Mouse (Mus musculus) ovary, postnatal 14 days (tissue): Measurements from ENCODE around the gene Nav2.

ENCODE experiments used
- DNase-seq: peaks from one replicate; pipeline ENCODE4 v3.0.0; 2022; ENCODE audit warnings: low spot score

Nav2 gene

GRCm38 (mm10) chr7:49493210-49493609, 584.7 kb downstream of the Nav2 start:
- no peak for DNase-seq

- DNase-seq: no peak
Observed at GRCm38 (mm10) chr7:49494654-49495053, 586.1 kb downstream of the Nav2 start.

DNA sequence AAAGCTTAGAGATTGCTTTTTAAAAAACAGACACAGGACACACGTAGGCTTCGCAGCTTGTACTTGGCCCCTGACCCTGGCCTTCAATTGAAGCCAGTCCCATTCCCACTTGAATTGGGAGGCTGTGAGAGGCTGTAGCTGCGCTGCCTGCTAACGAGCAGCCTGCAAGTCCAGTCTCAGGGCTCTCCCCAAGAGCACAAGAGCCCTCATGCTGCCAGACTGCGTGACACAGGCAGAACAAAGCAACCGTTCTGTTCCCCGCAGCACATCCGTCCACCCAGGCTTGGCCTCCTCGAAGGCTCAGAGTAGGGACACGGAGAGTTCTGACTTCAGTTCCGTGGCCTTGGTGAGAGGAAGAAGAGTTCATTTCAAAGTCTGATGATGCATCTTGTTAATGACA, 587.6 kb downstream of the Nav2 start:
- no peak for DNase-seq

DNA sequence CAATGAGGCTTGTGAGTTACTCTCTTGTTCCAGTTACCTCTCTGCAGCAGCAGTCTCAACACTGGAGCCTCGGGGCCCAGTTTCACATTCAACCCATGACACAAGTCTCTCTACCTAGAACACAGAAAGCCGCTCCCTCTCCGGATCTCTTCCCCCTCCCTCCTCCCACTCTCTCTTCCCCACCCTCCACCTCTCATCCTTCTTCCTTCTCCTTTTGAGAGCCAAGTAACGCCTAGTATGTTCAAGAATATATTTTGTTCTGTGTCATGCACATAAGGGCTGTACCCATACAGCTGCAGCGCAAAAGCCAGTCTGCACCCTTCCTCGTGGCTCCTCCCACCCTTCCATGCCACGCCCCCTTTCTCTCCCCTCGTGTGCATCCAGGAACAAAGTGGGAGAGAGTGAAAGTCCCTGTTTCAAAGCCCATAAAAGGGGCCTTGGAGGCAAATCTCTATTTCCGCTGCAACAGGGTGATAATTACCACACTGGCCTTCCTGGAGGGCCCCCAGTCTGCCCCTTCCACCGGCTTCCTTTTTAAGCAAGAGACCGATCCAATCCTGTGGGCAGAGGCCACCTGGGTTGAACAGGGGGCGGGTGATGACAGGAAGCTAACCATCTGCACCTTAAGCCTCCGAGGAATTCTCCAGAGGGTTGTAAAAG, 588.4 kb downstream of the Nav2 start:
- no peak for DNase-seq

DNA sequence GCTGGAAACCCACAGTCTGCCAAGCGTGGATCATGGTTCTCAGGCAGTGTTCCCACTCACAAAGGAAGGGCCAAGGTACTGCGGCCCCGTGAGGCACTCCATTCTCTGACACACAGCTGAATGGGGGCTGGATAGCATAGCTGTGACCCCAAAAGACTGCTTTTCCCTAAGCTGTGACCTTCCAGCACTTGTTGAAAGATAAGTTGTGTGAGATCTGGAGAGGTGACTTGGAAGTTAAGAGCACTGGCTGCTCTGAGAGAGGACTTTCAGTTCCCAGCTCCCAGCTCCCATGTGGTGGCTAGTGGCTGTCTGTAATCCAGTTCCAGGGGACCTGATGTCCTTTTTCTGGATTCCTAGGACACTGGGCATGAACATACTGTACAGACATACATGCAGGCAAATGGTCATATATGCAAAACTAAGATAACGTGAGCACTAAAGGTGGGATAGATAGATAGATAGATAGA, 588.9 kb downstream of the Nav2 start:
- DNase-seq: no peak

GRCm38 (mm10) chr7:49499598-49499997, 591.1 kb downstream of the Nav2 start:
- no peak for DNase-seq

DNA sequence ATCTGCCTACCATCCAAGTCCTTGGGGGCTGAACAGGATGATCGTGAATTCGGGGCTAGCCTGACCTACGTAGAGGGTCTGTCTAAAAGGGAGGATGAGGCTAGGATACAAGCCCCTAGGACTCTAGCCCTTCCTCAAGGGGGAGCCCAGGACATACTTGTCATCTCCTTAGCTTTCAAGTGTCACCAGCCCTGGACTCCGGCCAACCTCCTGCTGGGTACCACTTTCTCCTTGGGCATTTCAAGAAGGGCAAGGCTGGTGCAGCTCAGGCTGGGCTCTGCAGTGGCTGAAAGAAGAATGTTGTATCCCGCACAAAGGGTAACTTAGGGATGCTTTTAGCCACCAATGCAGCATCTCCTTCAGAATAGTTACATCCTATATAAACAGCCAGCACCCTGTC, 592.4 kb downstream of the Nav2 start:
- no peak for DNase-seq

GRCm38 (mm10) chr7:49503419-49503818, 594.9 kb downstream of the Nav2 start:
- DNase-seq: no peak

DNA sequence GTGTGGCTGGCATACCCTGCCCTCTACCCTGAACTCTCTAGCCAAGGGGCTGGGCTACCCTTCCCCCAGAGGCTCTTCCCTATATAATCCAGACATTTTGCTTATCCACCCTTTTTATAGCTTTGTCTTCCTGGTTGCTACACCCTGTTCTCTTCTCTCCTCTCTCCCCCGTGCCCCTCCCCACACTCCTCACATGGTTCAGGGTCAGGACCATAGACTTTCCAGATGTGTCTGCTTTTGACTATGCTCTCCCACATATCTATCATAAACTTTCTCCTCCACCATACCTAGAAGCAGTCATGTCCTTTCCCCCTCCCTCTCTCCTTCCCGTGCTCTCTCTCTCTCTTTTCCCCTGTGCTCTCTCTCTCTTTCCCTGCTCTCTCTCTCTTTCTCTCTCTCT, 595.4 kb downstream of the Nav2 start:
- DNase-seq: no peak

DNA sequence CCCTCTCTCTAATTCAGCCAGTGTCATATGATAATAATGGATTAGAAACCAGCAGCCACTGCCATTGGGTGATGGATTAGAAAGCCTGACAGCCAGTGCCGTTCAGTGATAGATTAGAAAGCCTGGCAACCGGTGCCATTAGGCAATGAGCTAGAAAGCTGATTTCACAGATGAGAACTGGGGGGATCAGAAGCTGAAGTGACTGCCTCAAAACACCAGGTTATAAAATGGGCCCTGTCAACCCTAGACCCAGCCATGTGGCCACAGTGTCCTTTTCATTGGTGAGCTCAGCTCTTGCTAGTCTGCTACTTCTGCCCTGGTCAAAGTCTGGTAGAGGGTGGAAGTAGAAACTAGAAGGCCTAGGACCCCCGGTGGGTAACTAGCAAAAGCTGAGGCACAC, 595.8 kb downstream of the Nav2 start:
- DNase-seq: no peak

GRCm38 (mm10) chr7:49505024-49505423, 596.5 kb downstream of the Nav2 start:
- no peak for DNase-seq

DNA sequence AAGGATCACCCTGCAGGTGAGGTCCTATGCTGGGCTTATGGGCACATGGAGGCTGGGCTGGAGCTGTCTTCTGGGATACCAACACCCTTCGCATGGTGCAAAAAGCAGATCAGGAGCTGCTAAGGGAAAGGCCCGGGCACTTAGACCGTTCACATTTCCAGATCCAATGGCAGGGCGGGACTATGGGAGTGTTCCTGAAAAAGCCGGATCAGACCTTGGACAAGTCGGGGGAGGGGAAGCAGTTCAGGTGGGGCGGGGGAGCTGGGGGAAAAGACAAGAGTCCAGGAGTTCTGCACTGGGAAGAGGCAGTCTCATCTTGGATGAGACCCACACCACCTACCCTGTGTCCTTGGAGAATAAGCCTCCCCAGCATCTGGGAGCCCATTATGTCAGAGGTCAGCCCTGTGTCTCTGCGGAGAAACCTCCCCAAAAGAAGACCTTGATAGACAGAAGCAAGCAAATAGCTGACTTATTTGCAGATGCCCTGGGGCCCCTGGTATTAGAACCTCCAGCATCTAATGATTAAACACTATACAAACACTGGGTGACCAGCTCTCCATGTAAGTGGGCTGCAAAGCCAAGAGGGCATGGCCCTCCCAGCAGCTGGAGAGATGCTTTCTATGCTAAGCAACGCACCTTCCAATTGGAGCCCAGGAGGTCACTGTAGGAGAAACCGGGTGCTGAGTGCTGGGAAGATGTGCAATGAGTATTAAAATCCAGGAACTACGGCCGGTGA, 597.7 kb downstream of the Nav2 start:
- DNase-seq: no peak

GRCm38 (mm10) chr7:49507943-49508506, 599.5 kb downstream of the Nav2 start:
- no peak for DNase-seq

GRCm38 (mm10) chr7:49511820-49512453, 603.4 kb downstream of the Nav2 start:
- DNase-seq: no peak

GRCm38 (mm10) chr7:49513763-49514437, 605.4 kb downstream of the Nav2 start:
- no peak for DNase-seq

GRCm38 (mm10) chr7:49515012-49515411, 606.5 kb downstream of the Nav2 start:
- DNase-seq: no peak

DNA sequence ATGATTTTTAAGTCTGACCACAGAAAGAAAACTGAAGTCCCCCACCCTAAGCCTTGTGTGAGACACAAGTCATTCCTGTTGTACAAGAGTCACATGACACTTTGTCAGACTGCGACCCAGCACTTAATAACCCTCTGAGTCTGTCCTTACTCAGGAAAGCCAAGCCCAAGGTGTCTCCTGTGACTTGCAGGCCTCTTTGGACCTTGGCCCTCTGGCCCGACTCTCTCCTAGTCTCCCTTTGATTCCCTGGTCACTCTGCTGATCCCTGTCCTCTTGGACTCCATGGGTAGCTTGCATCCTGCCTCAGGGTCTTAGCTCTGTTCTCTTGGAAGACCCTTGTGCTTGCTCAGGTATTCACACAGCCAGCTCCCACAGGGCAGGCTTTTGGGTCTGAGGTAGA, 612.0 kb downstream of the Nav2 start:
- no peak for DNase-seq

DNA sequence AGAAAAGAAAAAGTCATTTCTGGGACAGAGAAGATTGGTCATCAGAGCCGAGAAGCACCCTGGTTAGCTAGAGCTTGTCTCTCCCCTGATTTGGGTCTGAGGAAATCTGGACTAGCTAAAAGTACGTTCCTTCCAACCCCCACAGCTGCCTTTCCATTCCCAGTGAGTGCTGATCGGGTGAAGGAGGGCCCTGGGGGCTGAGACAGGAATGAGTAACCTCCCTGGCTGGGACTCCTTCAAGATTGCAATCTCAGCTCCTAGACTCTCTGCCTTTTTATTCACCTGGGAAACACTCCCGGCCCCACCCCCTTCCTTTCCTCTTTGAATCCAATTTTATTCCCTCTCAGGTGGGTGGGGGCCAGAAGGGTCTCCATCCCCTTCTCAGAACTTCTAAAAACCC, 612.8 kb downstream of the Nav2 start:
- DNase-seq: no peak

GRCm38 (mm10) chr7:49521976-49522375, 613.5 kb downstream of the Nav2 start:
- DNase-seq: no peak

DNA sequence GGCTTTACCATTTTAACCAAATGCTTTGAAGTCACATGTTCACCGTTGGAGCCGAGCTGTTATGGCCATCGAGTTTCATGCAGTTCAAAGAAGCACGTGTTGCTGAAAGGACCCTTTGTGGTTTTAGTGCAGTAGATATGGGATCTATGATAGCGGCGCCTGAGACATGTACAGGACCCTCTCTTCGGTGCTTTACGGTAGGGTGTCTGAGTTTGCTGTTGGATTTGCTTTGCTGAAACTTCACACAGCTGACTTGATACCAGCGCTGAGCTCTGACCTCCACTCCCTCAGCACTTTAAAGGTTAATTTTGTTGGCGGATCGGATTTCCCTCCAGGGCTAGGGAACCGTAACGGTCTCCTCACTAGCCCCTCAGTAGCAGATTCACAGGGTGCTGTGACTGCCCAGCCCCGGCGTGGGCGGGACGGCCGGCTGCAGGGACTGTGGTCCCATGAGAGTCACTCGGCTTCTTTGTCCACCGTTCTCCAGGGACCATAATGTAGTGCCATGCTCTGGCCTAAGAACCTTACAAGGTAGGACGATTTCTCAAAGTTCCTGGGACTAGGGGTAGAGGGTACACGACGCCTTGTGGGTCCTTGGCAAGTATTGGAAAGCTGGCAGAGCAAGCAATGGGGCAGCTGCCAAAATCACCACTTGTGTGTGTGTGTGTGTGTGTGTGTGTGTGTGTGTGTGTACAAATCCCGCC, 614.0 kb downstream of the Nav2 start:
- DNase-seq: peak; percentile 33

DNA sequence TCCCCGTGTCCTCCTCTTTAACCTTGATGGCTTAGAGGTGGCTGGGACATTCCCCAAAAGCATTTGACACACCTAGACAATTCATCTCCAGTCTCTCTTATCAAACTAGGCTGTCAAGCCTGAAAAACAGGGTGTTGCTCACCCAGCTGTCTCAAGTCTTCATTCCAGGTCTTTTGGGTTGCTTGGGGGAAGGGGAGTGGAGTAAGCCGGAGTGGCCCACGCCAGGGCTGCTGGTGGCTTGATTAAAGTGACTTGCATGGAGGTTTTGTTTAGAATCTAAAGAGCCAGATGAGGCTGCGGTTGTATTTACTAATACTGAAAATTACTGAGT, 614.6 kb downstream of the Nav2 start:
- DNase-seq: no peak

DNA sequence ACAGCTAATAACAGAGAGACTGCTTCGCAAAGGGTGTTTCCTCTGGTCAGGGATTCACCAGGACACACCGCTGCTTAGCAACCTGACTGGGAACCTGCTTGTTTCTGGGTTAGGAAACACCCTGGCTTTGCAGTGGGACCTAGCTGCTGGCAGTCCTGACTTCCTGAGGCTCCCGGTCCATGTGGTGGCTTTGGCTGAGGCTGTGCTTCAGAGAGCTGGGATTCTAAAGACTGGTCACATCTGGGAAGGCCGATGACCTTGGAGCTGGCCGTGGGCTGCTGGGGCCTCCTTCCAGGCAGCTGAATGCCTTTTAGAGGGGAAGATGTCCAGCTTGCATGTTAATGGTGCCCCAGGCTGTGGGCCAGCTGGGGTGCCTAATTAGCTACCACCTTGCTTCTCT, 615.2 kb downstream of the Nav2 start:
- peak; percentile 18 for DNase-seq
